Mouse (Mus musculus): ENCODE measurements at regions not wholly inside any gene's neighbourhood (a gene's known extent, or its start where the extent isn't known, plus 50 kb on each side); places are given as distances from the start of the nearest gene placed in this dataset.

DNA sequence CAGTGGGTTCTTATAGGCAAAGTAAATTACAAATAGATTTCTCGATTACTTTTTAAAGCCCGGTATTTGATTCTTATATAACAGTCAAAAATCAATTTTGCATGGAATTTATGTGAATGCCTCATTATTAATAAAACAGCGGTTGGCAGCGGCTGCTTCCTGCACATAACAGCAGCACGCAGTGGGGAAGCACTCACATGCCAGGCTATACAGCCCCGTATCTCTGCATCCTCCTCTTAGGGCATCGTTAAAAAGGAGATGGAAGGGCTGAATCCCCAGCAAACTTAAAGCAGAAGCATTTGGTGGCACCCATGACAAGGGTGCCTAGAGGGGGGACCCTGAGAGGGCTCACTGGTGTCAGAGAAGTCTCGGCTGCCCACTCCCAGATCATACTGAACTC, 255.3 kb upstream of the Hnrnpa3 start:
- in situ Hi-C loops (cut with MboI, MseI), result loop anchor here (25.0 kb wide), 1 partner anchor 1591 kb away; no protein-coding TSS in a partner anchor

DNA sequence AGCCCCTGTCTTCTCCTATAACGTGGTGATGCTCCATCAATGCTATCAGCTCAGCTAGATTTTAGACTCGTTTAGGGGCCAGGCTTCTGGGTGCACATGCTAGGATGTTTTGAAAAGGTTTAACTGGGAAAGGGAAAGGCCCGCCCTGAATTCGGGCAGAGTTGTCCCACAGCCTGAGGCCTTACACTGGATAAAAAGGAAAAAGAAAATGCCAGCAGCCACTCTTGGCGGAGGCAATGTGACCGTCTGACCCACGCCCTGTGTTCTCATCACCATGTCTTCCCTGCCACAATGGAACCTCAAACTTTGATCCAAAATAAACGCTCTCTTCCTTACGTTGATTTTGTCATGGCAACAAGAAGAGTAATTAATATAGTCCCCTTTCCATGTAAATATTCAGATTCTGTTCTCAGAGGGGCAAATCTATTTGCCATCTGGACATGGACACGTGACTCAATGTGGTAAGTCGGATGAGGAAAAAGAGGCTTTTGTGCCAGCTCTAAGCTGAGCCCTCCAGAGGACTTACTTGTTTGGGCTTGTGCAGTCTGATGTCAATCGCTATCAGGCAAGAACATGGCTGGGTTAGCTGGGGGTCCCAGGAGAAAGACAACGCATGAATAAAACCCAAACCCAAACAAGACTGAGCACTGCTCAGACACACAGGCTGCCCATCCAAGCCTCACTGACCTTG, 253.4 kb upstream of the Hnrnpa3 start:
- in situ Hi-C loops (cut with MboI, MseI), result loop anchor here (25.0 kb wide), 1 partner anchor 1593 kb away; no protein-coding TSS in a partner anchor

DNA sequence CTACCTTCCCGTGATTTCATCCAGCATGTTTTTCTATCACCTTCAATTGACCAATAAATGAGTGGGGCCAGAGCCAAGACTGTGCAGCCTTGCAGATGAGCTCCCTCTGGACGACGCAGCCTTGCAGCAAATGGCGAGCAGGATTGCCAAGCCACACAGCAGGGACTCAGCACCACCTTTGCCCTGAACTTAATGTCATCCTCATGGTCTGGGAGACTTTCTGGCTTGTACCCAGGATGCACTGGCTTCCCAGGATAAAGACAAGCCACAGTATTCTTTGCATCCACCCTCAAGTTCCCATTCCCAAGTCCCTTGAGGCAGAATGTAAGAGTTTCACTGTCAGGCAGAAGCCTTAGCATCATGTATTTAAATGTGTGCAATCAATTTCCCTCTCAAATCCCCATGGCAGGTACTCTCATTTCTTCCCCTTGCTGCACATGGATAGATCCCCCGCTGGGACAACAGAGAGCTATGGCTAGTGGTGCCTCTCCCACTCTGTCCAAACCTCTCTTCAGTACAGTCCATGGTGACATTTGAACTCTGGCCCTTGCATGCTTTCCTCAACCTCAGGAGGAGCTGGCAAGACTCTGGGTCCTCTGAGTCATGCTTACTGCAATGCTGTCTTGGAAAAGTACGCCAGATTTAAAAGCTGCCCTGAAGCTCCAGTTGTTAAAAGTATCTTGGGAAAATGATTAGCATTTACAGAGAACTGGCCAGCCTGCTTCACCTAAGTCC, 252.2 kb upstream of the Hnrnpa3 start:
- in situ Hi-C loops (cut with MboI, MseI), result loop anchor here (25.0 kb wide), 1 partner anchor 1595 kb away; no protein-coding TSS in a partner anchor

DNA sequence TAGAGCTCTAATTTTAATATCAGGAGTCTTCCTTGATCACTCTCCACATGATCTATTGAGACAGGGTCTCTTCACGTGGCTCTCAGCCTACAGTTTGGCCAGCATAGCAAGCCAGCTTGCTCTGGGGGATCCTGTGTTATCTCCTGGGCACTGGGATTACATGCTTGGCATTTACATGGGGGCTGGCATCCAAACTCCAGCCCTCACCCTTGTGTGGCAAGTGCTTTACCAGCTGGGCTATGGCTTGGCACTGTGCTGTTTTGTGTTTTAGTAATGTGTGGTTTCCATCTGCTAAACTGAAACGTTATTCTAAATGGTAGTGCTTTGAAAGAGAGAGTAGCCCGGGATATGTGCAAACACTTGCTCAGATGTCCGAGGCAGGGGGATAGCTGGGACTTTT, 251.5 kb upstream of the Hnrnpa3 start:
- in situ Hi-C loops (cut with MboI, MseI), result loop anchor here (25.0 kb wide), 1 partner anchor 1595 kb away; no protein-coding TSS in a partner anchor

DNA sequence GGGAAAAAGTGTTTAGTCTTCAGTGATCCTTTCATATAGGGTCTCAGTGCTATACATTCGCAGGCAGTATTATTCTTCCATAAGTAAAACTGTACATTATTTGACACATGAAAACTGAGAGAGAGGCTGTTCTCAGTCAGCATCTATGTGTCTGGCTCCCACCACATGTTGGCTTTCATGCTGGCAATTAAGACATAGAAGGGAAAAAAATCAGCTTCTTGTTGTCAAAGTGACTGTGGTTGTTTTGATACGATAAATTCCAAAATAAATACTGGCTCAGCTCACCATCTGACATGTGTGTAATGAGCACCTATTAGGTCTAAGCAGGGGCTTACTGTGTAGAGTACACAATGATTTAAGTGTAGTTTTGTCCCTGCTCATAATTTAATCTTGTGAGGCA, 251.0 kb upstream of the Hnrnpa3 start:
- in situ Hi-C loops (cut with MboI, MseI), result loop anchor here (25.0 kb wide), 1 partner anchor 1596 kb away; no protein-coding TSS in a partner anchor

DNA sequence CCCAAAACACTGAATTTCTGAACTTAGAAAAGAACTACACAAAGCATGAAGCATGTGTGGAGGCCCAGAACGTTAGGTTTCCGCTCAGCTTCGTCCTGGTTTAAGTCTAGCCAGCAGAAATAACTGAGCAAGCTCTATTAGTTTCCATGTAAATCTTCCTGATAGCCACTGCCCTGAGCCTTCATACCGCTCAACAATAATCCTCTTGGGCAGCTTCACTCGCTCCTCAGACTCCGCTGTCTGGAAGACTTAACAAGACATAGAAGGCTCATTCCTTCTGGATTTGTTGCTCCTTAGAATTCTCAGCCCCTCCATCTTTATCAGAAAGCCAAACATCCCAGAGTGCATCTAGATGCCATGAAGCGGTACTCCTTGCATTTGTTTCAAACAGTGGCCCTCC, 249.3 kb upstream of the Hnrnpa3 start:
- in situ Hi-C loops (cut with MboI, MseI), result loop anchor here (25.0 kb wide), 1 partner anchor 1598 kb away; no protein-coding TSS in a partner anchor

DNA sequence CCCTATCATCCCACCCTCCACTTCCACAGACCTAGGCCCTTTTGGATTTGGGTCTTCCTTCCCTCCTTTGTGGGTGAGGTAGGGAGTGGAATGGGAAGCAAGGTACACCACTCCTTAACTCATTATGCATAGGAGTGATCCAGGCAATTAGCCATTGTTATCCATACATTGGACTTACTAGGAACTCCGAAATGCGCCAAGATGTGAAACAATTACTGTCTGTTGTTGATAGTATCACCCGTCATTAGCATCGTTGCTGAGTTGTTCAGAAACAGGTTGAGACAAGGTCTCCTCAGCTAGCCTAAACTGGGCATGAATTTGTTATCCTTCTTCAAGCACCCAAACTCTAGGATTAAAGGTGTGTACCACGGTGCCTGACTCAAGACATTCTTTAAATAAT, 246.3 kb upstream of the Hnrnpa3 start:
- in situ Hi-C loops (cut with MboI, MseI), result loop anchor here (25.0 kb wide), 1 partner anchor 1600 kb away; no protein-coding TSS in a partner anchor

DNA sequence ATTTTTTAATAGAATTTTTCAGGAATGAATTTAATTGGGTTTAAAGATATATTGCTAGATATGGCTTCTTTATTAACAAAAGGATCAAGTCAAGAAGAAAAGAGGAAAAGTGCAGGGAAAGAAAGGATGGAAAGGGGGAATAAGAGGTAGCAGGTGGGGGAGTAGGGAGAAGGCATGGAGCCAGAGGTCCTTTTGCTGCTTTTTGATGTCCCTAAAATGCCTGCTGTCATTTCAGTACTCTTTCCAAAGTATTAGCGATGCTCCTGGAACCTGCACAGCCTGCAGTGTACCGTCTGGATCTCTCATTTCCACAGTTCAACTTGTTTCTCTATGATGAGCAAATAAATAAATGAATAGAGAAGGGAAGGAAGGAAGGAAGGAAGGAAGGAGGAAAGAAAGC, 240.4 kb upstream of the Hnrnpa3 start:
- in situ Hi-C loops (cut with MboI, MseI), result loop anchor here (25.0 kb wide), 1 partner anchor 1606 kb away; no protein-coding TSS in a partner anchor

DNA sequence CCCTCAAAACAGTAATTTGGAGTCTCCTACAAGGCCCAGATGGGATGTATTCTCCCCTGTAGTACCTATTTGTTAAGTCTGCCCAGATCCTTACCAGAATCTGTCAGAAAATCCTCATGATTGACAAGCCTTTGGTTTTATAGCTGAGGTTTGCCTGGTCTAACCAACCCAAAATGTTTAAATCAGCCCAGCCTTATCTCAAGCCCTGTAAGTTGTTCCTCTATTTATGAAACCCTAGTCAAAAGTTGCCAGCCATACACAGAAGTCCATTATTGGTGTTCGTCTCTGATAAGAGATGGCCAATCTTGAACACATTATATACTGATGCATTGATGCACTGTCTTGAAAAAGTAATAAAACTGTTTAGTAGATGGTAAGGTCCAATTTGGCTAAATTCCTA, 239.9 kb upstream of the Hnrnpa3 start:
- in situ Hi-C loops (cut with MboI, MseI), result loop anchor here (25.0 kb wide), 1 partner anchor 1607 kb away; no protein-coding TSS in a partner anchor

DNA sequence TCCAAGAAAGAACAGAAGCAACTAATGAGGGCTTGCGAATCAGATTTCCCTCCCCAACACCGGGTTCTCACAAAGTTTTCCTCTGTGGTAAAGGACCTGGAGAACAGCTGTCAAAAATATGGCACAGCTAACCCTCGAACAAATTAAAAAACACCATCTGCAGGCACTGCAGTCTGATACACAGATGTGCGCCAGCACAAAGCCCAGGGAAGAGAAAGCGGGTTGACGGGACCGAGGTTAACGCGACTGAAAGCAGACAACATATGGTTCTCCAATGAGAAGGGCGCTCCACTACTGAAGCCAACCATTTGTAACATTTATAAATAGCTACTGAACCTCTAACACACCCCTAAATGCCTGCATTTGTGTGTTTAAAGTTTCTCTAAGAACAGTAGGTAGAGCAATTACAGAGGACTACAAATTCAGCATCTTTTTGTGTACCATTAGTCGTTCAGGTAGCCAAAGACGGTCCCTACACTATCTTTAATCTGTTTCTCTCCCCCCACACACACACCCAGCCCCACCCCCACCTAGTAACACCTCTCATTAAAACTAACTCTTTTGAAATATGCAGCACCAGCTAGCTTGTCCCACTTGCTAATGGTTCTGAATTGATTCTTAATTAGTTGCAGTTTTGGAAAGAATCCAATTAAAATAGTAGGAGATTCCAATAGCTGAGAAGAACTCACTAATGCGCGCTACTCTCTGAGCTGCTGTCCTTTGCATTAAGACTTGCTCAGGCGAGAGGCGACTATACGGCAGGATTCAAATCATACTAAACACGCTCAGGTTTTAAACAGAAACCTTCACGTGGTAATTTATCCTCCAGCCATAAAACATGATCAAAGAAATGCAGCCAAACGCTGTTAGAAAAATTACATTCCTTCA, 236.0 kb upstream of the Hnrnpa3 start:
- in situ Hi-C loops (cut with MboI, MseI), result loop anchor here (25.0 kb wide), 1 partner anchor 1611 kb away; no protein-coding TSS in a partner anchor

DNA sequence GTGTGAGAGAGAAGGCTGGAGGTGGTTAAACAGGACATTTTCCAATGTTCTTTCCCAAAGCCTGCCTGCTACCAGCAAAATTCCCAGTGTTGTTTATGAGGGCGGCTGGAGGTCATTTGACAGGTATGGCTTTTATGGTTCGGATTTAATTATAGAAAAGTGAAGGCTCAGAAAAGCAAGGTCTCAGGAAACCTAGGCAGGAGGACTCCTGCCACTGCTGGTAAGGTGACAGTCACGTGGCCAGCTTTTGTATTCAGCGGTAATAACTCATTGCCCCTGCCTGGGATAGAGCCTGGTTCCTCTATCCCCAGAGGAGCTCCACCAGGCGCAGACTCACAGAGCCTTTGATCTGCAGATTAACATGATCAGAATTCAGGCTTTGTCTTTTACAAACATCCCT, 235.2 kb upstream of the Hnrnpa3 start:
- in situ Hi-C loops (cut with MboI, MseI), result loop anchor here (25.0 kb wide), 1 partner anchor 1612 kb away; no protein-coding TSS in a partner anchor

DNA sequence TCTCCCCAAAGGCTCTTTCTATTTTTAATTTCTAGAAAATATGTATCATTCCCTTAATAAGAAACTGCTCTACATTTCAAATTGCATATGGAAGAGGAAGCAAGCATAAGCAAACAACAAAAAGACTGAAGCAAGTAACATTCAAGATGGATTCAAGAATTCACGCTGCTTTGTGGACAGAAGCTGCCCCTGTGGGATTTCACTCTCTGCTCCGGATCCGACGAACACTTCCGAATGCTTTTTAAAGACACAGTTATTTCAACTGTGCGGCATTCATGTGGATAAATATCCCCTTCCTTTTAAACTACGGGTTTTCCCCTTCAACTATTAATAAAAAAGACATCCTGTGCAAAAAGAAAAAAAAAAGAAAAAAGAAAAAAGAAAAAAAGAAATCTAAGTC, 234.7 kb upstream of the Hnrnpa3 start:
- in situ Hi-C loops (cut with MboI, MseI), result loop anchor here (25.0 kb wide), 1 partner anchor 1612 kb away; no protein-coding TSS in a partner anchor

DNA sequence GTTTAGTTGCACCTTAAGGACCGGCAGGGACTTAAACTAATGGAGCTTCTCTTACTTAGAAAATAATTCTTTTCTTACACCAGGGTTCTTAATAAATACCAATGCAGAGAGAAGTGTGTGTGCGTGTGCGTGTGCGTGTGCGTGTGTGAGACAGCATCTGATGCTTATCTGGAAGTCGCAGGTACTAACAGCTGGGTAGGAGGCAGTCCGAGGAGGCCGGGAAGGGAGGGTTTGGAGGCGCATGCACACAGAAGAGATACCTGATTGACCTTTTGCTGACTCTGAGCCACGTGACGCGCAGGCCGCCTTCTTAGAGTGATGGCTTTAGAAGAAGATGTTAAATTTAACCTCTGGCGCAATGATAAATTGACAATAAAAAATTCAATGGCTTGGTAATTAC, 234.2 kb upstream of the Hnrnpa3 start:
- in situ Hi-C loops (cut with MboI, MseI), result loop anchor here (25.0 kb wide), 1 partner anchor 1613 kb away; no protein-coding TSS in a partner anchor

DNA sequence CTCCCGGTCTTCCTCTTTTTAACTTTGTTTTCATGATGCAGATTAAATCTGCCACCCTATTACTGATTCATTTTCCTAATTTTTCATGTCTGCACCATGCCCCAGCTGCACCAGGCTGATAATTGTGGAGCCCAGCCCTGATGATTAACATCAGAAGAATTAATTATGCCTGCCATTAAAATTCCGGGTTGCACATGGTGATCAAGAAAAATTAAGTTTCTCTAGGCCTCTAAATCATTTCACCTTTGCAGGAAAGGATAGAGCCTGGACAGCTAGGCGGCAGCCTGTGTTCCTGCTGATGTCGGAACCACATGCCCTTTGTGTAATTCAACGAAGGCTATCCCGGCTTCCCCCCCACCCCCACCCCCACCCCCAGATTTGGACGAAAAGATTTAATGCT, 233.7 kb upstream of the Hnrnpa3 start:
- in situ Hi-C loops (cut with MboI, MseI), result no loop called here

DNA sequence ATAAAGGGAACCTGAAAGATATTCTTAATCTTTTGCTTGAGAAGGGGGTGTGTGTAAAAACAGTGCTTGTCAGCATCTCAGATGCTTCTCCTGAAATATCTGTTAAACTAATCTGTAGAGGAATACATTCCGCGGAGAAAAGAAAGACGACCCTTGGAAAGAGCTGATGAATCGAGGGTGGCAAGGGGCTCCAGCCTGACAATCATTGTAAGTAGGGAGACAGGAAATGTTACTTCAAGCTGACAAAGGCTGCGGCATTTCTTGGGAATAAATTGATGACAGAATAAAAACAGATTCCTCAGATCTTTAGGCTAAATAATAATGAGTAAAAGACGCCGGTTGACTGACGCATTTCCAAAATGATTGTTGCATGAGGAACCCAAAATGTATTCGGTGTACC, 233.3 kb upstream of the Hnrnpa3 start:
- in situ Hi-C loops (cut with MboI, MseI), result no loop called here

DNA sequence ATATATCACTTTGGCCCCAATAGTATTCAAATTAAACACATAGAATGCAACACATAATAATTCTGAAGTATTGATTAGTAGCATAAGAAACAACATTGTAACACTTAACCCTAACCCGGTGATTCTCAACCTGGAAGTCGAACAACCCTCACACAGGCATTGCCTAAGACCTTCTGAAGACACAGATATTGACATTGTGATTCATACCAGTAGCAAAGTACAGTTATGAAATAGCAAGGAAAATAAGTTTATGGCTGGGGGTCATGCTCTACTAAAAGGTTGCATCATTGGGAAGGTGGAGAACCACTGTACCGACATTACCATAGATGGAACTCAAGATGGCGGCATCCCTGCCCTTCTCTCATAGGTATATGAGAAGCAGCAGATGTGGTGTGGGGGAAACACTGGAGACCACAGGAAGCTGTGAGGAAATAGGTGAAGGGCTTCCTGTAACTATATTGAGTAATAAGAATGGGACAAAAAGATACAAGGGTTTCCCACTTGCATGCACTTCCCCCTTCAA, 231.1 kb upstream of the Hnrnpa3 start:
- in situ Hi-C loops (cut with MboI, MseI), result no loop called here

DNA sequence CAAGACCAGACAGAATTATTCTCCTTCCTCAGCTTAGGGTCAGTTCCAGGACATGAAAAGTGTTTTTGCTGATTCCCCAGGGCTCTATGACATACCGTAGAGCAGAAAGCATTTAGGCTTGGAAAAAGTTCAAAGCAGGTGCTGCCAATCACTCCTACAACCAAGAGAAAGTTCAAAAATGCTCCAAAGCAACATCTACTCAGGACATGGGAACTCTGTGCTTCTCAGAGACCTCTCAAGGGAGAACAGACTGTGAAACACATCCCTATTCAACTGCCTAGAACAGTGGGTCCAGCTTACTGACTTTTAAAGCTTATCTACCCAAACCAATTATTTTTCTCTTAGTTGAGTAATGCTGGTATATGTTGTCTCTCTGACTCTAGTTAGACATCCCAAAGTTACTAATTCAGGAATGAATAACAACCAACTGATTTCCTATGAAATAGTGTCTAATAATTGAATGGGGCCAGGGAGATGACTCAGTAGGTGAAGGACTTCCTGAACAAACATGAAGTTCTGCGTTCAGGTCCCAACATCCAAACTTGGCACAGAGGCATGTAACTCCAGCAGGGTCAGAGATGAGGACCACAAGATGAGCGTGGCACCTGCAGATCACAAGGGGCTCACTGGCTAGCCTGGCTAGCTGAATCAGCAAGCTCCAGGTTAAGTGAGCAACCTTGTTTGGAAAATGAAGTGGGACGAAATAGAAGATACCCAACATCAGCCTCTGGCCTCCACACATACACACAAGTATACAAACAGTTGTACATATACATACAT, 228.7 kb upstream of the Hnrnpa3 start:
- in situ Hi-C loops (cut with MboI, MseI), result no loop called here

DNA sequence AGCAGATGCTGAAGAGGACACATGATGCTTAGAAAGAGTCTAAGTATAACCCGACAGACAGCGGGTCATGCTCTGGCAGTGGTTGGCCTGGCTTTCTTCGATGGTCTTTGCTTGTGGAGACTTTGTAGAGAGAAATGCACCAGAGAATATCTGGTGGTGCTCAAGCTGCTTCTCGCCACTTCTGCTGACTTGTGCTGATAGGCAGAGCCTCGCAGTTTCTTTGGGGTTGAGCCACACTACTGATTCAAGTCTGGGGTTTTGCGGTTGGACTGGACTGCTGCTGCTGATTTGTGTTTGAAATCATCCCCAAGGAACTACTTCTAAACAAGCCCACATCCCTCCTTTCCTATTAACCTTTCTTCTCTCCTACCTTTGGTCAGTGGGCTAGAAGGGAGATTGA, 227.1 kb upstream of the Hnrnpa3 start:
- in situ Hi-C loops (cut with MboI, MseI), result no loop called here

DNA sequence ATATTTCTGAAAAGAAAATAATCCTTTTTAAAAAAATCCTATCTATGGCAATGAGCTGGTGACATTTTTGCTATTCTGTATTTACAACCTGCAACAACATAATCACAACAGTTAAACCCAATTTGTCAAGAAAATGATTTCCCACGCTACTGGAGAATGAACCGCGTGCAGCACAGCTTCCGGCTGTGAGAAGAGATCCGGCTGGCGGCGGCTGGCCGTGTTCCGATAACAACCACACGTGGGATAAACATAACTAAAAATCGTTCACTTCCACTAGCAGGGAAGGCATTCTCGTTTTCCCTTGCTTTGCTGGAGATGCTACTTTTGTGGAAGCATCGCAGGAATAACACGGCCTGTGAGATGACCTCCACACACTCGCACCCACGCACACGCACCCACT, 224.5 kb upstream of the Hnrnpa3 start:
- in situ Hi-C loops (cut with MboI, MseI), result no loop called here

DNA sequence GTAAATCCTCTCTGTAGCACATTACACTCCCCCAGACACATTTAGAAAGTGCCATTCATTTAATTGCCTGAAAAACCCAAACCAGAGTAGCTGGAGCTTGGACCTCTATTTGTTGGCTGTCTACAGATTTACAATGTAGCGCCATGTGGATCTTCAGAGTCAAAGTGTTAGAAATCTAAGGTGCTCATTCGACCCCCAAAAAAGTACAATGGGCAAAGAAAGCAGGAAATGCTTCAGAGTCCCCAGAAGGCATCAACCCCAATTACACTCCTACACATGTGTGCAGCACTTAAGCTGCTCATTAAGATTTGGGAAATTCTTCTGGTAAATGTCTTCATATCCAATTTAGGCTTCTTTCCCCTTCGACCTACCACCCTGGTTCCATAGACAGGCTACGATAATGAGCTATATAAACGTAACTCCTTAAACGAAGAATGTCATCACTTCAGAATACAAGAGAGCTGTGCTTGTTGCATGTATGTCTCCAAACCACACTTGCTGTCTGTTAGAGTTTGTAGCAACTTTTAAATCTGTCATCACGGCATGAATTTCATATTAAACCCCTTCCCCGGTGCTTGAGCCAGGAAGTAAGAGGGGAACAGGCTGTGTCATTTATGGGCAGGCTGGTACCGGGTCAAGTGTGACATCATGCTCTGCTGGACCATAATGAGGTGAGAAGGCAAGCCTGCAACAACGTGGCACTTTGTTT, 219.4 kb upstream of the Hnrnpa3 start:
- in situ Hi-C loops (cut with MboI, MseI), result no loop called here

Measured in T-helper 1 cell (primary cell).